Mouse (Mus musculus): ENCODE results near the gene Fcgr2b. TPM values are rescaled to one million over a fixed set of nuclear protein-coding genes. Genes with fewer than 3 reads are reported as not detected.

The Fcgr2b gene
- 0.27 TPM for polyA plus RNA-seq (2017; shearing (Covaris generic))

GRCm38 (mm10) chr1:170976447-170976846 lies at the start of gene Fcgr2b:
TSS of gene Fcgr2b (minus strand) at chr1:170976547.

GRCm38 (mm10) chr1:171018737-171019136 lies 42.4 kb upstream of the Fcgr2b start, which contains the start of gene Fcgr4:
TSS of gene Fcgr4 (plus strand) at chr1:171018920.

GRCm38 (mm10) chr1:170927378-170927777 lies 49.0 kb downstream of the Fcgr2b start, which contains the start of gene Fcrla:
TSS of gene Fcrla (minus strand) at chr1:170927583.

GRCm38 (mm10) chr1:170912891-170913615 lies 63.3 kb downstream of the Fcgr2b start, which contains the start of gene Fcrlb:
TSS of gene Fcrlb (minus strand) at chr1:170912941.

Other genes with a start within 250 kb of the Fcgr2b start
- gene Atf6, start 108.8 kb downstream of the Fcgr2b start, polyA plus RNA-seq (2017; shearing (Covaris generic)): 11.6 TPM
- gene Gm26620, start 91.5 kb downstream of the Fcgr2b start, polyA plus RNA-seq (2017; shearing (Covaris generic)): not detected
- 21.1 TPM for gene Dusp12, start 91.0 kb downstream of the Fcgr2b start, polyA plus RNA-seq (2017; shearing (Covaris generic))
- not detected for gene Fcrlb, start 63.6 kb downstream of the Fcgr2b start, polyA plus RNA-seq (2017; shearing (Covaris generic))
- 1.5 TPM for gene Fcrla, start 49.0 kb downstream of the Fcgr2b start, polyA plus RNA-seq (2017; shearing (Covaris generic))
- gene Fcgr4, start 42.4 kb upstream of the Fcgr2b start, polyA plus RNA-seq (2017; shearing (Covaris generic)): 0.22 TPM
- gene Fcgr3, start 88.4 kb upstream of the Fcgr2b start, polyA plus RNA-seq (2017; shearing (Covaris generic)): 1.3 TPM
- 2.0 TPM for gene Cfap126, start 137.4 kb upstream of the Fcgr2b start, polyA plus RNA-seq (2017; shearing (Covaris generic))
- 179 TPM for gene Sdhc, start 174.1 kb upstream of the Fcgr2b start, polyA plus RNA-seq (2017; shearing (Covaris generic))
- gene Mpz, start 174.2 kb upstream of the Fcgr2b start, polyA plus RNA-seq (2017; shearing (Covaris generic)): not detected
- not detected for gene Pcp4l1, start 219.7 kb upstream of the Fcgr2b start, polyA plus RNA-seq (2017; shearing (Covaris generic))
- gene Nr1i3, start 237.4 kb upstream of the Fcgr2b start, polyA plus RNA-seq (2017; shearing (Covaris generic)): 0.61 TPM
- gene Tomm40l, start 246.0 kb upstream of the Fcgr2b start, polyA plus RNA-seq (2017; shearing (Covaris generic)): 45.0 TPM
- gene Apoa2, start 248.5 kb upstream of the Fcgr2b start, polyA plus RNA-seq (2017; shearing (Covaris generic)): 0.62 TPM

Data from CD4-positive, CD25-positive, alpha-beta regulatory T cell, adult 9 weeks (primary cell).